Mouse (Mus musculus) midbrain, embryonic 12.5 days (tissue): ENCODE measurements around the gene Nosip. TPM values are rescaled to one million over a fixed set of nuclear protein-coding genes. Genes with fewer than 3 reads are reported as not detected.

ENCODE experiments used
- ATAC-seq: fragments of 200-750 bp; cut with Nextera tagmentation; 2 replicates; pipeline ENCODE4 v1.8.0; 2017; ENCODE audit warnings: low read depth, moderate TSS enrichment, moderate library complexity; ENCODE audit not compliant: low FRiP score
- H3K27ac ChIP-seq: fragments of 300-500 bp; sonication (generic); replicated peaks from 2 replicates; pipeline ENCODE4 v1.5.1; 2016; ENCODE audit warnings: mild to moderate bottlenecking
- H3K27me3 ChIP-seq: fragments of 300-500 bp; sonication (generic); 2 replicates; pipeline ENCODE4 v1.6.1; 2016; ENCODE audit warnings: mild to moderate bottlenecking
- H3K36me3 ChIP-seq: fragments of 300-500 bp; sonication (generic); 2 replicates; pipeline ENCODE4 v1.6.1; 2016
- H3K4me1 ChIP-seq: fragments of 300-500 bp; sonication (generic); 2 replicates; pipeline ENCODE4 v1.6.1; 2016
- H3K4me2 ChIP-seq: fragments of 300-500 bp; sonication (generic); replicated peaks from 2 replicates; pipeline ENCODE4 v1.6.1; 2016; ENCODE audit warnings: mild to moderate bottlenecking, moderate library complexity
- H3K4me3 ChIP-seq: fragments of 300-500 bp; sonication (generic); 2 replicates; pipeline ENCODE4 v1.5.1; 2016; ENCODE audit warnings: mild to moderate bottlenecking
- H3K9ac ChIP-seq: fragments of 300-500 bp; sonication (generic); replicated peaks from 2 replicates; pipeline ENCODE4 v1.6.1; 2016; ENCODE audit warnings: mild to moderate bottlenecking, moderate library complexity
- H3K9me3 ChIP-seq: fragments of 300-500 bp; sonication (generic); 2 replicates; pipeline ENCODE4 v1.6.1; 2016; ENCODE audit warnings: mild to moderate bottlenecking
- WGBS: fragments of 180-500 bp; shearing (Covaris S2); methylation state at CpG from one replicate; pipeline ENCODE4 v1.1.7; 2016; 5-methylcytosine and 5-hydroxymethylcytosine counted together
- polyA plus RNA-seq: library from polyadenylated mRNA; unstranded; fragments of >200 nt; fragmentation: Nextera tagmentation; extraction: Ambion mirVana; gene quantifications from 2 replicates; pipeline ENCODE4 v1.2.1, GENCODE M21; 2016

Nosip gene
- polyA plus RNA-seq, 1 experiment from 2014 or later = 54.6 TPM

- no peaks in the 10 kb centered on the region for H3K27me3 ChIP-seq
- no peak overlapping the region for H3K9ac ChIP-seq
- no peak overlapping the region for H3K4me2 ChIP-seq
- H3K9me3 ChIP-seq = no peaks in the 10 kb centered on the region
- H3K4me3 ChIP-seq = no peak overlapping the region
- no peaks in the 10 kb centered on the region for H3K4me1 ChIP-seq
- no peak overlapping the region for H3K27ac ChIP-seq
- peaks cover 31% of the 10 kb centered on the region for H3K36me3 ChIP-seq
- no peak for ATAC-seq
- 60% methylated on average over 2 of the region's 2 CpGs for WGBS
These were observed 10.0 kb downstream of the Nosip start for GRCm38 (mm10) chr7:45072230-45072629.

GRCm38 (mm10) chr7:45073171-45073707, 11.0 kb downstream of the Nosip start:
- ATAC-seq = no peak
- Histone ChIP-seq H3K27ac (no peak overlapping the region), H3K4me1 (no peaks in the 10 kb centered on the region), H3K4me3 (no peak overlapping the region), H3K4me2 (no peak overlapping the region), H3K27me3 (no peaks in the 10 kb centered on the region), H3K36me3 (peaks cover 38% of the 10 kb centered on the region), H3K9ac (no peak overlapping the region; the same call in 1 of the 2 replicates), H3K9me3 (no peaks in the 10 kb centered on the region)
- 89% methylated on average over 7 of the region's 7 CpGs for WGBS

GRCm38 (mm10) chr7:45073949-45074348, 11.7 kb downstream of the Nosip start:
- no peak for ATAC-seq
- peaks cover 38% of the 10 kb centered on the region for H3K36me3 ChIP-seq
- WGBS = 92% methylated on average over 12 of the region's 12 CpGs

DNA sequence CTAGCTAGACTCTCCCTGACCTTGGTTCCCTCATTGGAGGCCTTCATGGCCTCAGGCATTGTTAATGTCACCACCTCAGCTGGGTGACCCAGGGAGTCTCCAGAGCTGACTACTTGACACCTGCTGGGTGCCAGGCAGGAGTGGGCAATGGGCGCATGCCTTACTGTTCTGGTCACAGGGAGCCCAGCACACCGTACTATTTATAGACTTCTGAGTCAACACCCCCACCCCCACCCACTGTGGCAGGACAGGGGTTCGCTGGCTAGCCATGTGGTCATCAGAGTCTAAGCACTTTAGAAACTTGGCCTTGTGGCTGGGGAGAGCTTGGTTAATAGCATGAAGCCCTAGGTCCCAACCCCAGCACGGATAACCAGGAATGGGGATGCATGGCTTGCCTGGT, 13.2 kb downstream of the Nosip start:
- Histone ChIP-seq H3K9me3 (no peaks in the 10 kb centered on the region), H3K27me3 (no peaks in the 10 kb centered on the region), H3K36me3 (peaks cover 38% of the 10 kb centered on the region), H3K4me3 (no peak overlapping the region), H3K4me2 (no peak overlapping the region), H3K4me1 (no peaks in the 10 kb centered on the region), H3K27ac (no peak overlapping the region), H3K9ac (no peak overlapping the region)
- no peak for ATAC-seq
- 88% methylated on average over 4 of the region's 4 CpGs for WGBS

More at GRCm38 (mm10) chr7:45073949-45074348, 11.7 kb downstream of the Nosip start:
- H3K27ac ChIP-seq = no peak overlapping the region
- no peak overlapping the region for H3K9ac ChIP-seq
- no peak overlapping the region for H3K4me2 ChIP-seq
- H3K4me3 ChIP-seq = no peak overlapping the region
- no peaks in the 10 kb centered on the region for H3K9me3 ChIP-seq
- H3K4me1 ChIP-seq = no peaks in the 10 kb centered on the region
- no peaks in the 10 kb centered on the region for H3K27me3 ChIP-seq

DNA sequence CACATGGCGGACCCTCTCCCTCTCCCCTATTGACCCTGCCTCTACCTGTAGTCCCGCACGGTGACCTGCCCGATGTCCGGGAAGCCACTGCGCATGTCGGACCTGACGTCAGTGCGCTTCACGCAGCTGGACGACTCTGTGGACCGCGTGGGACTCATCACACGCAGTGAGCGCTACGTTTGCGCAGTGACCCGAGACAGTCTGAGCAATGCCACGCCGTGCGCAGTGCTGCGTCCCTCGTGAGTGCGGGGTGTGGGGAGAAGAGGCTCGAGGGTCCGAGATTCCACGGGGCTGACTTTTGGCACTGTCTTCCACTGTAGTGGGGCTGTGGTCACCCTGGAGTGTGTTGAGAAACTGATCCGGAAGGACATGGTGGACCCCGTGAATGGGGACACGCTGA, 14.3 kb downstream of the Nosip start:
- no peak overlapping the region for H3K4me3 ChIP-seq
- H3K27me3 ChIP-seq = no peaks in the 10 kb centered on the region
- ATAC-seq = no peak
- H3K4me2 ChIP-seq = no peak overlapping the region
- no peak overlapping the region for H3K9ac ChIP-seq
- H3K9me3 ChIP-seq = no peaks in the 10 kb centered on the region
- 88% methylated on average over 30 of the region's 30 CpGs for WGBS
- H3K27ac ChIP-seq = no peak overlapping the region
- no peaks in the 10 kb centered on the region for H3K4me1 ChIP-seq
- H3K36me3 ChIP-seq = peaks cover 38% of the 10 kb centered on the region

GRCm38 (mm10) chr7:45077322-45077721, 15.1 kb downstream of the Nosip start:
- WGBS = 87% methylated on average over 14 of the region's 14 CpGs
- ATAC-seq = no peak
- Histone ChIP-seq H3K4me2 (no peak overlapping the region), H3K4me3 (no peak overlapping the region), H3K36me3 (peaks cover 38% of the 10 kb centered on the region), H3K27ac (no peak overlapping the region), H3K4me1 (no peaks in the 10 kb centered on the region), H3K9me3 (no peaks in the 10 kb centered on the region), H3K9ac (no peak overlapping the region), H3K27me3 (no peaks in the 10 kb centered on the region)

DNA sequence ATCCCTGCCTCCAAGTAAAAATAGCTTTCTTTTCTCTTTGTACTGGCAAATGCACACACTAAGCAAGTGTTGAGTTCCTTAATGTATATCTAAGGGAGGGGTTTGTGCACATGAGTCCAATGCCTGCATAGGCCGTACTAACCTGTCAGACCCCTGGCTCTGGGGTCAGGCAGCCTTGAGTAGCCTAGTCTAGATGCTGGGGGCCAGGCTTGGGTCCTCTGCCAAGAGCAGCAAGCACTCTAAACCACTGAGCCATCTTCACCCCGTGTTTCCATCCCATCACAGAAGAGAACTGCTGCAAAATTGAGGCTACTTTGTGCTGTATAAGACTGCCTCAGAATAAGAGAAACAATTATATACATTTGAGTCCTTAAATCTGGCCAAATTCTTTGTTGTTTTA, 15.6 kb downstream of the Nosip start:
- H3K4me3 ChIP-seq = no peak overlapping the region
- H3K4me1 ChIP-seq = no peaks in the 10 kb centered on the region
- H3K4me2 ChIP-seq = no peak overlapping the region
- H3K9me3 ChIP-seq = no peaks in the 10 kb centered on the region
- no peak for ATAC-seq
- WGBS = 95% methylated on average over 2 of the region's 2 CpGs
- no peak overlapping the region for H3K27ac ChIP-seq
- no peaks in the 10 kb centered on the region for H3K27me3 ChIP-seq
- no peak overlapping the region for H3K9ac ChIP-seq
- H3K36me3 ChIP-seq = peaks cover 38% of the 10 kb centered on the region

- H3K4me2 ChIP-seq = no peak overlapping the region
- H3K36me3 ChIP-seq = peaks cover 44% of the 10 kb centered on the region
- H3K27ac ChIP-seq = no peak overlapping the region
- H3K9ac ChIP-seq = no peak overlapping the region
- WGBS = 40% methylated on average over 9 of the region's 9 CpGs
- H3K9me3 ChIP-seq = no peaks in the 10 kb centered on the region
- ATAC-seq = 0 out of 2 replicates have a peak, but pooled peaks have one; percentile 16
- H3K4me3 ChIP-seq = no peak overlapping the region
- no peaks in the 10 kb centered on the region for H3K27me3 ChIP-seq
- H3K4me1 ChIP-seq = no peaks in the 10 kb centered on the region
These were observed 16.3 kb downstream of the Nosip start for GRCm38 (mm10) chr7:45078513-45078912.

GRCm38 (mm10) chr7:45079856-45080255, 17.6 kb downstream of the Nosip start:
- no peak overlapping the region for H3K4me3 ChIP-seq
- H3K4me2 ChIP-seq = no peak overlapping the region
- H3K9ac ChIP-seq = no peak overlapping the region
- no peaks in the 10 kb centered on the region for H3K9me3 ChIP-seq
- peak; percentile 42 for ATAC-seq
- no peak overlapping the region for H3K27ac ChIP-seq
- WGBS = under 1% methylated on average over 10 of the region's 10 CpGs
- H3K27me3 ChIP-seq = no peaks in the 10 kb centered on the region
- H3K4me1 ChIP-seq = no peaks in the 10 kb centered on the region
- H3K36me3 ChIP-seq = peaks cover 44% of the 10 kb centered on the region

DNA sequence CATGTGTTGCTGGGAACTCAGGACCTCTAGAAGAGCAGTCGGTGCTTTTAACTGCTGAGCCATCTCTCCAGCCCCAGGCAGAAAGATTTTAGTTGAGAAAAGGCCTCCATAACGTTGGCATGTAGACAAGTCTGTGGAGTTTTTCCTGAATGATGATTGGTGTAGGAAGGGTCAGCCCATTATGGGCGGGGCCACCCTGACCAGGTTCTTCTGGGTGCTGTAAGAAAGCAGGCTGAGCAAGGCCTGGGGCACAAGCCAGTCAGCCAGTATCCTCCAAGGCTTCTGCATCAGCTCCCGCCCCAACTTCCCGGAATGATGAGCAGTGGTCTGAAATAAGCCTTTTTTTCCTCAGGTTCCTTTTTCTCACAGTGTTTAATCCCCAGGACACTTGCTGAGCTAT, 18.8 kb downstream of the Nosip start:
- Histone ChIP-seq H3K27me3 (no peaks in the 10 kb centered on the region), H3K9ac (no peak overlapping the region), H3K4me3 (no peak overlapping the region), H3K36me3 (peaks cover 39% of the 10 kb centered on the region), H3K4me2 (no peak overlapping the region), H3K4me1 (no peaks in the 10 kb centered on the region), H3K27ac (no peak overlapping the region), H3K9me3 (no peaks in the 10 kb centered on the region)
- ATAC-seq = no peak
- WGBS = 44% methylated on average over 5 of the region's 5 CpGs

- Histone ChIP-seq H3K27me3 (no peaks in the 10 kb centered on the region), H3K36me3 (peaks cover 34% of the 10 kb centered on the region), H3K4me1 (no peaks in the 10 kb centered on the region), H3K9me3 (no peaks in the 10 kb centered on the region), H3K27ac (no peak overlapping the region; the same call in 1 of the 2 replicates), H3K4me2 (no peak overlapping the region), H3K4me3 (no peak overlapping the region), H3K9ac (no peak overlapping the region)
- WGBS = 76% methylated on average over 25 of the region's 25 CpGs
- no peak for ATAC-seq
These were observed 20.4 kb downstream of the Nosip start for GRCm38 (mm10) chr7:45082401-45083299.

GRCm38 (mm10) chr7:45083300-45083890, 21.2 kb downstream of the Nosip start:
- Histone ChIP-seq H3K9me3 (no peaks in the 10 kb centered on the region), H3K4me2 (no peak overlapping the region), H3K36me3 (peaks cover 33% of the 10 kb centered on the region), H3K9ac (no peak overlapping the region), H3K27me3 (no peaks in the 10 kb centered on the region), H3K4me3 (no peak overlapping the region), H3K4me1 (no peaks in the 10 kb centered on the region), H3K27ac (no peak overlapping the region; the same call in 1 of the 2 replicates)
- 83% methylated on average over 22 of the region's 22 CpGs for WGBS
- no peak for ATAC-seq
